In the genomic region with DNA sequence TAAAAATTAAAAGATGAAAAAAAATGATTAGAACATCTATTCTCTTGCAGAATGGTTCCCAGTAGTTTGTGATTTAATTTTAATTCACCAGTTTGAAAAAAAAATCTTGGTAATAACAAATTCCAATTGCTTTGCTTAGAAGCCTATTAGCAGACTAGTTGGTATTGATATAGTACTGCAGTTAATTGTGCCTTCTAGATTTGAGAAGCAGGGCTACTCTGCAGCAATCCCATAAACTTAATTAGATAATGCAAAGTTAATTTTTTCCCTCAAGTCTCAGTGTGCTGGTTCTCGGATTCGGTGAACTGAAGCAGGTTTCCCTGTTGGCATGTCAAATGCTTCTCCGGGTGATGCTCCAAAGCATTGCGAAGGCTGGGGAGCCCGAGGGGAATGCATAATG, we compare ENCODE assay signal across 23 mouse cellular contexts.
"Had no signal": no experiment of that assay in that cellular context is flagged by ENCODE, and none has a peak within 500 bp of the region (broad histone marks: within the 10 kb centered on the region; RNA-seq: fewer than 3 reads in every experiment).

No protein-coding gene starts in this region.

- H3K9ac ChIP-seq: hindbrain, embryonic 12.5 days; intestine, embryonic 15.5 days; limb, embryonic 12.5 days; liver, embryonic 13.5 days had no signal

- H3K4me2 ChIP-seq: heart, embryonic 11.5 days; hindbrain, embryonic 12.5 days; intestine, embryonic 15.5 days; limb, embryonic 12.5 days; liver, embryonic 11.5 days; liver, embryonic 13.5 days had no signal

- DNase-seq: gastrocnemius, adult 2 months; gastrocnemius, postnatal 10 days; gastrocnemius, postnatal 25 days; heart, adult 2 months; heart, postnatal 10 days; heart, postnatal 4 days; kidney, adult 18-20 months; kidney, adult 8-10 months; kidney, postnatal 10 days; kidney, postnatal 25 days; kidney, postnatal 4 days; liver; liver, embryonic 13.5 days had no signal

- H3K4me3 ChIP-seq: gastrocnemius, adult 2 months; heart, adult 2 months; hindbrain, embryonic 12.5 days; intestine, embryonic 15.5 days; layer of hippocampus, adult 2 months; left cerebral cortex, adult 2 months; limb, embryonic 10.5 days; limb, embryonic 12.5 days; liver, embryonic 13.5 days had no signal

- H3K9me3 ChIP-seq: hindbrain, embryonic 12.5 days; intestine, embryonic 15.5 days; limb, embryonic 10.5 days; limb, embryonic 12.5 days; liver, embryonic 13.5 days had no signal

- H3K27ac ChIP-seq: gastrocnemius, adult 2 months; heart, adult 2 months; hindbrain, embryonic 12.5 days; intestine, embryonic 15.5 days; layer of hippocampus, adult 2 months; left cerebral cortex, adult 2 months; limb, embryonic 10.5 days; limb, embryonic 12.5 days; liver, embryonic 13.5 days had no signal

- H3K4me1 ChIP-seq: intestine, embryonic 15.5 days had no signal

- ATAC-seq: inflammation-experienced regulatory T-cells, adult 6 months; intestine, embryonic 15.5 days; intestine, postnatal 0 days had no signal

- H3K36me3 ChIP-seq: hindbrain, embryonic 12.5 days; intestine, embryonic 15.5 days; limb, embryonic 12.5 days; liver, embryonic 13.5 days had no signal

- H3K27me3 ChIP-seq: hindbrain, embryonic 12.5 days; intestine, embryonic 15.5 days; limb, embryonic 12.5 days; liver, embryonic 13.5 days had no signal
